Mouse (Mus musculus): ENCODE data around the gene Prrt1. TPM values are rescaled to one million over a fixed set of nuclear protein-coding genes. Genes with fewer than 3 reads are reported as not detected.

The Prrt1 gene
- total RNA-seq, 2 experiments from 2014 or later = 231 to 238 TPM

DNA sequence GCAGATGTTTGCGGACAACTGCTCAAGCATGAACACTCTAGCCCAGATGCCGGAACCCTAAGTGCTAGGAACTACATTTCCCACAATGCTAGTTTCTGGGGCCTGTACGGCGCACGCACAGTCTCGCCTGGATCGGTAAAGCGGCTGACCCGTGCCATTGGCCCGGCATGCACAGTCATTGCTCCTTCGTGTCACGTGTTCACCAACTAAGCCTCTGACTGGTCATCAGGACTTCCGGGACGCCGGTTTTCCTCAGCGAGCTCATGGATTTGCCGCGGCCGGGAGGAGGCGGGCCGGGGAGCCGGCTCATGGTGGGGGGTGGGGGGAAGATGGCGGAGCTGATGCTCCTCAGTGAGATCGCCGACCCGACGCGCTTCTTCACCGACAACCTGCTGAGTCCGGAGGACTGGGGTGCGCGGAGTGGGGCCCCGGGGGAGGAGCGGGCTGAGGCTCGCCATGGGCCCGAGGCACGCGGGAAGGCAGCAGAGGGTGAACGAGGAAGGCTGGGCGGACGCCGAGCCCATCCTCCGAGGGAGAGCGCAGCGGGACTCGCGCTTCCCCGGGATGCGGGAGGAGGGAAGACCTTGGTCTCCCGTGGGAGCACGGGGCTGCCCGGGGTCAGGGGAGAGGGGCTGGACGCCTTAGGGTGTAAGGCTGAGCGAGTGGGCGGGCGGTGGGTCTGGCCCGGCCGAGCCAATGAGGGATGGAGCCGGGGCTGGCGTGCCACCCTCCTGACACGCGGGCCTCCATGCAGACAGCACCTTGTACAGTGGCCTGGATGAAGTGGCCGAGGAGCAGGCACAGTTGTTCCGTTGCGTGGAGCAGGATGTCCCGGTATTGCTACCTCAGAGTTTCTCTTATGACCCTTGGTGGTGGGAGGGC, 17.8 kb downstream of the Prrt1 start, which contains the start of gene Atf6b:
TSS of gene Atf6b (plus strand) at position 241 of the 882 bp plus-strand sequence.
- peak; percentile 91 to 93 for DNase-seq (ENCODE audit: low spot score in 2 of 2)

DNA sequence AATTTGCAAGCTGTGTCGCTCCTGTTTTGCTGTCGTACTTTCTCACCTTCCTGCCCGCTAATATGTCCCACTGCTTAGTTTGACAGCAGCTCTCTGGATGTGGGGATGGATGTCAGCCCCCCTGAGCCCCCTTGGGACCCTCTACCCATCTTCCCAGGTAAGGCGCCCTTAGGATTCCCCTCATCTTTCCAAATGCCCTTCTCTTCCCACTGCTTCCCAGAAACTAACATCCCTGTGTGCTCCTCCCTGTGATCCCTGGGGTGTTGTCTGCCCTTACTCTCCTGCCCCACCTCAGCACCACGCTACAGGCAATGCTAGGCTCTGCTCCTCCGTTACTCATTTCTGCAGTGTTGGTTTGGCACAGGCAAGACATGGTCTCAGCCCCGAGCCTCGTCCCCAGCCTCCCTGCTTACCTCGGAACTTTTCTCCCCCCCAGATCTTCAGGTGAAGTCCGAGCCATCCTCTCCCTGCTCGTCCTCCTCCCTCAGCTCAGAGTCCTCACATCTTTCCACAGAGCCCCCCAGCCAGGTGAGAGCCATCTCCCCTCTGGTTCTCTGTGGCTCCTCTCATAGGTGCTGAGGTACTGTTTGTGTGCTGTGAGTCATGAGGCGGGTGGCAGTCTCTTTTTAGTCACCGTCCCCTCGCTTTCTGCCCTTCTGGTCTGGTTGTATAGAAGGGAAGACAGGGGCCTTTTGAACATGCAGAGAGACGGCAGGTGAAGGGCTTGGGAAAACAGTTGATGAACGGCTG, 19.0 kb downstream of the Prrt1 start:
- DNase-seq (ENCODE audit: low spot score in 2 of 2) = no peak

DNA sequence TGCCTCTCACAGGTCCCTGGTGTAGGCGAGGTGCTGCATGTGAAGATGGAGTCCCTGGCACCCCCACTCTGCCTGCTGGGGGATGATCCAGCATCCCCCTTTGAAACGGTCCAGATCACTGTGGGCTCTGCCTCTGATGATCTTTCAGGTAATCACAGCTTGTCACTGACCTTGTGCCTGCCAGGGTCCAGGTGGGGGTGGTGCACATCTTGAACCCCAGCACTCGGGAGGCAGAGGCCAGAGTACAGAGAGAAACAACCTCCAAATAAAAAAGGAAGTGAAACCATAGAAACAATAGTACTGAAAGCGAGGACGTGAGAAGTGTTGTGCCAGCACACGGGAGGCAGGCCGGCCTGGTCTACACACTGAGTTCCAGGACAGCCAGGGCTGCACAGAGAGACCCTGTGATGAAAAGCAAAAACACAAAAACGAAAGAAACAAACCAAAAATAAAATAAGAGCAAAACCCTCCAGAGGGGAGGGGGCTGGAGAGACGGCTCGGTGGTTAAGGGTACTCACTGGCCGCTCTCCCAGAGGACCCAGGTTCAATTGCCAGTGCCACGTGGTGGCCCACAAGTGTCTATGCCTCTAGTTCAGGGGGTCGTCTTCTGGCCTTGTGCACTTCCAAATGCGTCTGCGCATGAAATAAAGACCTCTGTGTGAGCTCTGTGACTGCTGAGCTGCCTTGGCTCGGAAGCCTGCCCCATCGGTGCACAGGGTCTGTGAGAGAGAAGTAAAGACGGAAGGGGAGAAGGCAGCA, 20.0 kb downstream of the Prrt1 start:
- no peak for DNase-seq (ENCODE audit: low spot score in 2 of 2)

DNA sequence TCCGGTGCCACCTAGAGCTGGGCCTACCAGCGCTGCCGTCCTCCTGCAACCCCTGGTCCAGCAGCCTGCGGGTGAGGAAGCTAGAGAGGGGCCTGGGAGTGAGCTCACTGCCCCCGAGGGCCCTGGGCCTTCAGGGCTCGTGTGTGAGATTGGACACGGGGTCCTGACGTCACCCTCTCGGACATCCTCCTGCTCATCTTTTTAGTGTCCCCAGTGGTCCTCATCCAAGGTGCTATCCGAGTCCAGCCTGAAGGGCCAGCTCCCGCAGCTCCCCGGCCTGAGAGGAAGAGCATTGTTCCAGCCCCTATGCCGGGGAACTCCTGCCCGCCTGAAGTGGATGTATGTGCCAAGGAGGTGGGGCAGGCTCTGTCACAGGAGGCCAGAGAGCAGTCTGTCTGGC, 21.4 kb downstream of the Prrt1 start:
- peak in 1 of 2 experiments; percentile 12 for DNase-seq (ENCODE audit: low spot score in 2 of 2)

DNA sequence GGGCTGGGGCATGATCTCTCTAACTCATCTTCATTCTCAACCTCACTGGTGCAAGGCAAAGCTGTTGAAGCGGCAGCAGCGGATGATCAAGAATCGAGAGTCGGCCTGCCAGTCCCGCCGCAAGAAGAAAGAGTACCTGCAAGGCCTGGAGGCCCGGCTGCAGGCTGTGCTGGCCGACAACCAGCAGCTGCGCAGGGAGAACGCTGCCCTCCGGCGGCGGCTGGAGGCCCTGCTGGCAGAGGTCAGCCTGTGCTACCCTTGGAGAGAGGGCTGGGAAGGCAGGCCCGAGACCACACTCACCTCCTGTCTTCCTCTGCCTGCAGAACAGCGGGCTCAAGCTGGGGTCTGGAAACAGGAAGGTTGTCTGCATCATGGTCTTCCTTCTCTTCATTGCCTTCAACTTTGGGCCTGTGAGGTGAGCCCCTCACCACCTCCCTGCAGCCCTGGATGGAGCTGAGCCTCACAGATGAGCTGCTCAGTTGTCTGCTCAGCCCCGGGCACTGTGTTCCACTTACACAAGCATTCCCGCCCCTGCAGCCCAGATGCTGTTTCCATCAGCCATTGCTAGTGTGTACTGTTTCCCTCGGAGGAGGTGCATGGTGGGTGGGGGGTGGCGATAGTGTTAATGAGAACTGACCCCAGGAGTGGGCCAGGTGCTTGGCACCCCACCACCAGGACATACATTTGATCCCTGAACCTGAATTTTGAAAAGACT, 22.3 kb downstream of the Prrt1 start:
- DNase-seq (ENCODE audit: low spot score in 2 of 2) = peak in 1 of 2 experiments; percentile 64

DNA sequence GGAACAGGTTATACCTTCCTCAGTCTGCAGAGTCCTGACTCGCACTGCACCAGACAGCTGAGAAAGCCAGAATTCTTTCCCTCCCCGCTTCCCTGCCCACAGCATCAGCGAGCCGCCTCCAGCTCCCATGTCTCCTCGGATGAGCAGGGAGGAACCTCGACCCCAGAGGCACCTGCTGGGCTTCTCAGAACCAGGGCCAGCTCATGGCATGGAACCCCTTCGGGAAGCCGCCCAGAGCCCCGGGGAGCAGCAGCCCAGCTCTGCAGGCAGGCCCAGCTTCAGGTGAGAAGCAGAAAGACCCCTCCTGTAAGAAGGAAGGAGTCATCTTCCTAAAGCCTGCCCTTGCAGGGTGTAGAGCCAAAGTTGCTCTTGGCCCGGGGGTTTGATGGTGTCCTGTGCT, 23.2 kb downstream of the Prrt1 start:
- DNase-seq (ENCODE audit: low spot score in 2 of 2) = peak in 1 of 2 experiments; percentile 14

DNA sequence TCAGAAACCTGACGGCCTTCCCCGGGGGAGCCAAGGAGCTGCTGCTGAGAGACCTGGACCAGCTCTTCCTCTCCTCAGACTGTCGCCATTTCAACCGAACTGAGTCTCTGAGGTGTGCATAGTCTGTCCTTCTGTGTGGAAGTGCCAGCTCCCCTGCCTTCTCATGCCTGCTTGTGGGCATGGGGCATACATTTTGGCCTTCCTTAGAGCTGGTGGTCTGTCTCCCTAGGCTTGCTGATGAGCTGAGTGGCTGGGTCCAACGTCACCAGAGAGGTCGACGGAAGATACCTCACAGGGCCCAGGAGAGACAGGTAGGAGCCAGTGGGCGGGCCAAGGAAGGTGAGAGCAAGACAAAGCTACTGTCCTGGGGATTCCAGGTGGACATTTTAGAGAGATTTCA, 23.7 kb downstream of the Prrt1 start:
- peak in 1 of 2 experiments; percentile 14 for DNase-seq (ENCODE audit: low spot score in 2 of 2)

DNA sequence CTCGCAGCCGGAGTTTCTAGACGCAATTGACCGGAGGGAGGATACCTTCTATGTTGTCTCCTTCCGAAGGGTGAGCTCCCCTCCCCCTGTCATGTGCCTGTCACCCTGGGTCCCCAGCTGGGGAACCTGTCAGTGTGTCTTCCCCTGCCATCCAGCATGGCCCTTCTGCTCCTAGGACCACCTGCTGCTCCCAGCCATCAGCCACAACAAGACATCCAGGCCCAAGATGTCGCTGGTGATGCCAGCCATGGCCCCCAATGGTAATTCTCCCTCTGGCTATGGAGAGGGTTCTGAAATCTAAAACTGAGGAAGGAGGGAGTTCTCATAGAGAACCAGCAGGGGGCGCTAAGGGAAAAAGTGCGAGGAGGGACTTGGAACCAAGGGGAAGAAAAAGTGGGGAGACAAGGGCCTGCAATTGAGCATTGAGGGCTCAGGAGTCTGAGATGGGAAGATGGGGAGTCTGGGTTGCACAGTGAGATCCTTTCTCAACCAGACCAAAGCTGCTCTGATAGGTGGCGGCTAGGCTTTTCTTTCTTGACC, 24.5 kb downstream of the Prrt1 start:
- peak; percentile 77 to 80 for DNase-seq (ENCODE audit: low spot score in 2 of 2)

DNA sequence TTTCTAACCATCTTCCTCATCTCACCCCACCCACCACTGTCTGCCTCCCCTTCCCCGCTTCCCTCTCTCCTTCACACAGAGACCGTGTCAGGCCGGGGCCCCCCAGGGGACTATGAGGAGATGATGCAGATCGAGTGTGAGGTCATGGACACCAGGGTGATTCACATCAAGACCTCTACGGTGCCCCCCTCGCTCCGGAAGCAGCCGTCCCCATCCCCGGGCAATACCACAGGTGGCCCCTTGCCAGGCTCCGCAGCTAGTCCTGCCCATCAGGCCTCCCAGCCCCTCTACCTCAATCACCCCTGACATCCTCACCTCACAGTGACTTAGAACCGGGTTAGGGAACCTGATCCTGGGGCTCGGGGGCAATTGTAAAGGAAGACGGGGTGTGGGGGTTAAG, 25.1 kb downstream of the Prrt1 start:
- DNase-seq (ENCODE audit: low spot score in 2 of 2) = no peak

DNA sequence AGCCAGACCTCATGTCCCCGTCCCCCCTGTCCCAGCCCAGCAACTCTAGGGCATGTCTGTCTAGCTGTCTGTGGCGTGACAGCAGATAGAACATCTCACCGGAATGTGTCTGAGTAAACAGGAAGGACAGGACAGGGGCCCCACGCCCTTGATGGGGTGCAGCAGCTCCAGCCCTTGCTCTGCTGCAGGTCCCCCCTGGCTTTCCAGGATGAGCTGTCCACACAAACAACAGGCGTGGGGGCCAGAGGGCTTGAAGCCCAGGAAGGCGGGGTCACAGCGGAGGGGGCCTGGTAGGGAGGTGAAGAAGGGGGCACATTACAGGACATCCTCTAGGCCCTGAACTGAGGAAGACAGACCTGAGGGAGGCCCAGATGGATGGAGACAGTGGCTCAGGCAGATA, 25.8 kb downstream of the Prrt1 start:
- DNase-seq (ENCODE audit: low spot score in 2 of 2) = peak in 1 of 2 experiments; percentile 36

DNA sequence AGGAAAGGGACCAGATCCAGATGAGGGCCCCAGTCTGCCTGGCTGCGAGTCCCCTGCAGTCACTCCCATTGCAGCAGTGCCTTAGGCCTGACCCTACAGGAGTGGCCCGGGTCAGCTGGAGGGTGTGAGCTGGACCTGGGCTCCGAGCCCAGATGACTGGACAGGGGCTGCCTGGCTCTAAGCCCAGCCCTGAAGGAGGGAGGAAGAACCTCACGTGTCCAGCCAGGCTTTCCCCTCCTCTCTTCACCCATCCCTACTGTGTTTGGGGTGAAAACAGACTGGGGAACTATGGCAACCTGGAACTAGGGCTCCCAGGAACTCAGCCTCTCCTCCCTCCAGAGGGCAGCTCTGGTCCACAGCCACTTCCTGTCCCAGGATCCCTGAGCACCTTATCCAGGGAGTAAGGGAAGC, 26.3 kb downstream of the Prrt1 start:
- DNase-seq (ENCODE audit: low spot score in 2 of 2) = peak; percentile 60 to 71

DNA sequence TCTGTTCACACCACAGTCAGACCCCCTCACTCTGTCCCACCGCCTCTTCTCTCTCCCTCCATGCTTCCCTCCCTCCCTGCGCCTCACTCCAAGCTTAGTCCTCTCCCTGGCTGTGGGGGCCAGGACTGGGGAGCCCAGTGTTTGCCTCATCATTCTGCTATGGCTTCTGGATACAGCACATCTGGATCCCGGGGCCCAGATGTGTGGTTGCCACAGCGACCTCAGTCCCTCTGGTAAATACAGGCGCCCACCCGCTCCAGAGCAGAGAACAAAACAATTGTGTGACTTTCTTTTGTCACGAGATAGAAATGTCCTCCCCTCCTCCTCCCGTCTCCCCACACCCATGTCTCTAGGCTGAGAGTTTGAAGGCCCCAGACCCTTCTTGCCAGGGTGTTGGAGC, 27.3 kb downstream of the Prrt1 start:
- DNase-seq (ENCODE audit: low spot score in 2 of 2) = peak in 1 of 2 experiments; percentile 14

DNA sequence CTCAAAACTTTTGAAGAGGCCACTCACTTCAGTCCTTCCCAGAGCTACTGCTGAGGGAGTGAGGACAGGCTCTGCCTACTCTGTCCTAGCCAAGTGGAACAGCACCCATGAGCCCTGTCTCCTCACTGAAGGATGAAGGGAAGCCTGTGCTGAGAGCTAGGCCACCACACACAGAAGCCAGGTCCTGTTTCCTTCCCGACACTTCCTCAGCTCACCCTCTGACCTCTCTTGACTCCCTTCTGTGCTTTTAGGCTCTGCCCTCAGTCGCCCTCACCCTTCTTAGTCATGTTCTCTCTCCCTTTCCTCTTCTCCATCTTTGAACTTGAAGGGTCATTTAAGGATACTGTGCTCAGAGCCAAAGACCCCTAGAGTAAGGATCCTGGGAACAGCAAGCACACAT, 27.9 kb downstream of the Prrt1 start:
- peak in 1 of 2 experiments; percentile 10 for DNase-seq (ENCODE audit: low spot score in 2 of 2)

DNA sequence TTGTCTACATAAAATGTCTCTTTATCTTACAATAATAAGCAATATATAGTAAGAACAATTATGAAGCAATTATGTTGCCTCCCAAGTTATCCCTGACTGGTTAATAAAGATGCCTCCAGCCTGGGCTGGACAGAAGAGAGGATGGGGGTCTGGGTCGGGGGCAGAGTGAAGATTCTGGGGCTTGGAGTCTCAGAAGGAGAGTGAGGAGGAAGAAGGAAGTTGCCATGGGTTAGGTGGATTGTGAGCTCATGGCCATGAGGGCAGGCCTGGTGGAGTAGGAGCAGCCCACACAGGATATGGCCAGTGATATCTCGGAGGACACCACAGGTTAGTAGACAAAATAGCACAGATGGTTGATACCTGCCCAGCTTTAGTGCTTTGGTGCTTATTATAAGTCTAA, 28.8 kb downstream of the Prrt1 start:
- no peak for DNase-seq (ENCODE audit: low spot score in 2 of 2)

DNA sequence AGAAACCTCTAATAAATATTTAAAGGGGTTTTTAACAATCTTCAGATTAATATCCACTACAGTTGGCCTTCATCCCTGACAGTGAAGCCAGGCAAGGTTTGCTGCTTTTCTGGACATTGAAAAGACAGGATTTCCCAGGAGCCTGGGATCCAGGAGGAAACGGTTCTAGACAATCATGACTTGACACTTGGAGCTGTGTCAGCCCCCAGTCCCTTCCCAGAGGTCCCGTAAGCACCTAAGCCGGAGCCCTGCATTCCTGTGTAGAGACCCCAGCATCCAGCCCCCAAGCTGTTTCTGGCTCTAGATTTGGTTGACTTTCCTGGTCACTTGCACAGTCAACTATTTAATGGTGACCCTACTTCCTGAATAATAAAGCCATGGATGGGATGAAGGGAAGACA, 29.3 kb downstream of the Prrt1 start:
- DNase-seq (ENCODE audit: low spot score in 2 of 2) = no peak

DNA sequence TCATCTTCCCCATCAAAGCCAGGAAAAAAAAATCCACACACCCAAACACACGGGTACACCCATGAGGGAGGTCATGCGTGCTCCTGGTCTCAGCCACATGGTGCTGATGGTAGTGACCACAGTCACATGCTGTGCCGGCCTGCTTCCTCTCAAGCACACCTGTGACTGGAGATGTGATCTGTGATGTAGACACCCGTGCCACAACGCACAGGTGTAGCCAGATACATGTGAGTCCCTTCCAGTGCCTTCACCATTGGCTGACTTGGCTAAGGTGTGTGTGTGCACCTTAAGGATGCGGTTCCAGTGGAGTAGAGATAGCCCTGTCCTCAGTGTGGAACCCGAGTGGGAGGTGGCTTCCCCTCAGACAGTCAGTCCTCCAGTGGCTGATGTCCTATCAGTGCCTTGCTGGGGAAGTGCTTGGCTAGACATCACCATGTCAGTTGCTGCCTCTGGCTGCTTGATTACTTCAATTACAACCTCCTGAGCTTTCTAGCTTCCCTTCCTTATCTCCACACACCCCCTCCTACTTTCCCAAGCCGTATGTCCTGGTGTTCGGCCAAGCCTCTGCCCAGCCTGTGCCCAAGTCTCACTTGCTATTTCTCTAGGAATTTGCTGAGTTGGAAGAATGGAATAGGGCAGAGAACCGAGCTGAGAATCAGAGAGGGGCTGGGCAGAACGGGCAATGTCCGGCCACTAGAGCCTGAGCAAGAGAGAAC, 30.0 kb downstream of the Prrt1 start:
- DNase-seq (ENCODE audit: low spot score in 2 of 2) = peak in 1 of 2 experiments; percentile 11

DNA sequence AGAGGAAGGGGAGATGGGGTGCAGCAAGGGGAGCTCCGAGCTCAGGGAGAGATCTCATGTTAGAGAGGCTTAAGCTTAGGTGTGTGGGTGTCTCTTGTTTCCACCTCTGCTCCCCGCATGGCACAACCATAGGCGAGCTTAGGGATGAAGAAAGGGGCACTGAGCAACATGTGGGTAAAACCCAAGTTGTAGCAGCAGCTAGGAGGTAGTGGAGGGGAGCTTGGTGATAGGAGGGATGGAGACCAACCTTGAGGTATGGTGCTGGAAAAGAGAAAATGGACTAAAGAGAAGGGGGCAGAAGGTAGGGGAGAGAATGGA, 30.5 kb downstream of the Prrt1 start:
- peak in 1 of 2 experiments; percentile 10 for DNase-seq (ENCODE audit: low spot score in 2 of 2)

DNA sequence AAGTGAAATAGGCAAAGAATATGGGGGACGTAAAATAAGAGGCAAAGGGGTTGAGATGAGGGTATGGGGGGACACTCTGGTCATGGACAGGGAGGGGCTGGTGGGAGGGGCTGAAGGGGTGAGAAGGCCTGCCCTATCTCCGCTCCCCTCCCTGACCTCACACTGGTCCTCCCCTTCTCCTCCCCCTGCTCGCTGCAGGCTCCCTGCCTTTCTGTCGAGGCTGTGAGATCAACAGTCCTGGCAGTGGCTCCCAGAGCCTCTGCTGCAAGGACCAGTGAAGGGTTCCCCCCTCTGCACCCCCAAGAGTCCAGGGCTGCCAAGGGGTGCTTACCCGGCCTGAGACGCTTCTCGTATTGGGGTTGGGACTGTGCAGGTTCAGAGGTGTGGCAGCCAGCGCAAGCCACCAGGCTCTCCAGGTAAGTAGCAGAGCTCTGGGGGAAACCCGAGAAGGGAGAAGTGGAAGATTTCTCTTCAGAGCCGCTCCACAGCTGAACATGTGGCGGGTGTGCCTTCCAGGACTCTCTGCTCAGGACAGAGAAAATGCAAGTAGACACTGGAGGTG, 31.0 kb downstream of the Prrt1 start:
- no peak for DNase-seq (ENCODE audit: low spot score in 2 of 2)

DNA sequence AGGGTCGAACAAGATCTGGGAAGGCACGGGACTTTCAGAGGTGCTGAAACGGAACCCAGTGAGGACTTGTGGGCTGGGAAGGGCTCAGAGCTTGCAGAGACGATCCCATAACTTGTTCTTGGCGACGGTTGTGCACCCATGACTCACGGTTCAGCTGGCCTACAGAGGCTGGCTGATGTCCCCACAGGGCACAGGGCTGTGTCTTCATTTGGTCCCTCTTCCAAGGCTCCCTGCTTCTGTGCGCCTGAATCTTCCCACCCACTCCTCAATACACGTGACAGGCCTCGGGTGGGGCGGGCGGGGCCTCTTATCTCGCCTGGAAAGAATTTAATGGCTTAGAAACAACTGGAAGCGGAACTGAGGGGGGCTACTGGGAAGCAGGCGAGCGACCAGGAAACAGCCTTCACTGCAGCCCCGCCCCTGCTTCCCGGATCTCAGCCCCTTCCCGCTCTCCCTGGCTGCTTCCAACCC, 31.8 kb downstream of the Prrt1 start:
- no peak for DNase-seq (ENCODE audit: low spot score in 2 of 2)

DNA sequence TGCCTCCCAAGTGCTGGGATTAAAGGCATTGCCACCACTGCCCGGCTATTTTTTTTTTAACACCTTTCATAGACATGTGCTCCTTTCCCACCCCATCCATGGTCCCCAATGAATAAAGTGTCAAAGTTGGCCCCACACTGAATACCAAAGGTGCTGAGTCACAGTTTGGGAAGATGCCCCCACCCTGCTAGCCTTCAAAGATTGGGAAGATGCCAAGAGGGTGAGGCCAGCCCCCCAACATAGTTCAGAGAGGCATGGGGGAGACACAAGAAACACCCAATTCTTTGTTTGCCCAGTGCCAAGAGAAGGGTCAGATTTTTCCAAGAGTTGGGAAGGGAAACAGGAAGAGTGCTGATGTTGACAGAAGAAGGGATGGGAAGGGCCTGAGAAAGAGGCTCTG, 33.1 kb downstream of the Prrt1 start:
- DNase-seq (ENCODE audit: low spot score in 2 of 2) = no peak

All from layer of hippocampus, postnatal 10 days (tissue).